Mouse (Mus musculus): ENCODE measurements around the gene Atp5f1. TPM values are rescaled to one million over a fixed set of nuclear protein-coding genes. Genes with fewer than 3 reads are reported as not detected.
"Not testable (repeated sequence)": the region's sequence is repeated elsewhere in the genome, so short reads cannot be mapped to it uniquely, and the experiment has no call there.

Gene Atp5f1
- total RNA-seq, 2 experiments from 2014 or later: 916 to 930 TPM

GRCm38 (mm10) chr3:105932240-105933071 is 27.4 kb downstream of the Atp5f1 start, which contains the start of gene I830077J02Rik:
Gene I830077J02Rik, minus strand, starts transcription at chr3:105932664.
- no peak for DNase-seq
- intact Hi-C loops (cut with DNase I): no loop called here

GRCm38 (mm10) chr3:105931095-105931494 is 28.8 kb downstream of the Atp5f1 start:
- DNase-seq: no peak
- intact Hi-C loops (cut with DNase I): no loop called here

- DNase-seq: no peak
- intact Hi-C loops (cut with DNase I): no loop called here
Measured at GRCm38 (mm10) chr3:105929821-105930220, 30.1 kb downstream of the Atp5f1 start.

GRCm38 (mm10) chr3:105928781-105929180 is 31.1 kb downstream of the Atp5f1 start:
- DNase-seq: no peak
- intact Hi-C loops (cut with DNase I): no loop called here

- intact Hi-C loops (cut with DNase I): no loop called here
- DNase-seq: no peak
Measured at GRCm38 (mm10) chr3:105928195-105928569, 31.7 kb downstream of the Atp5f1 start.

GRCm38 (mm10) chr3:105927561-105928194 is 32.2 kb downstream of the Atp5f1 start:
- no peak for DNase-seq
- intact Hi-C loops (cut with DNase I): no loop called here

- intact Hi-C loops (cut with DNase I): no loop called here
Measured at GRCm38 (mm10) chr3:105924616-105925015, 35.3 kb downstream of the Atp5f1 start.

GRCm38 (mm10) chr3:105921959-105922358 is 37.9 kb downstream of the Atp5f1 start:
- intact Hi-C loops (cut with DNase I): no loop called here
- DNase-seq: no peak

More at GRCm38 (mm10) chr3:105924616-105925015, 35.3 kb downstream of the Atp5f1 start:
- no peak for DNase-seq

GRCm38 (mm10) chr3:105920743-105921142 is 39.2 kb downstream of the Atp5f1 start:
- intact Hi-C loops (cut with DNase I); DNase-seq: not testable (repeated sequence)

- DNase-seq: no peak
Measured at GRCm38 (mm10) chr3:105918355-105918745, 41.5 kb downstream of the Atp5f1 start.

GRCm38 (mm10) chr3:105917656-105918354 is 42.1 kb downstream of the Atp5f1 start:
- no peak for DNase-seq

More at GRCm38 (mm10) chr3:105918355-105918745, 41.5 kb downstream of the Atp5f1 start:
- intact Hi-C loops (cut with DNase I): no loop called here

GRCm38 (mm10) chr3:105916455-105916854 is 43.4 kb downstream of the Atp5f1 start:
- intact Hi-C loops (cut with DNase I): not testable (repeated sequence)

More at GRCm38 (mm10) chr3:105917656-105918354, 42.1 kb downstream of the Atp5f1 start:
- intact Hi-C loops (cut with DNase I): no loop called here

GRCm38 (mm10) chr3:105915281-105915680 is 44.6 kb downstream of the Atp5f1 start:
- no peak for DNase-seq
- intact Hi-C loops (cut with DNase I): no loop called here

More at GRCm38 (mm10) chr3:105916455-105916854, 43.4 kb downstream of the Atp5f1 start:
- not testable (repeated sequence) for DNase-seq

GRCm38 (mm10) chr3:105913839-105914681 is 45.8 kb downstream of the Atp5f1 start:
- no peak for DNase-seq
- intact Hi-C loops (cut with DNase I): no loop called here

GRCm38 (mm10) chr3:105912097-105912880 is 47.6 kb downstream of the Atp5f1 start:
- intact Hi-C loops (cut with DNase I): no loop called here
- DNase-seq: no peak

- no peak for DNase-seq
- intact Hi-C loops (cut with DNase I): no loop called here
Measured at GRCm38 (mm10) chr3:105910519-105911190, 49.2 kb downstream of the Atp5f1 start.

GRCm38 (mm10) chr3:105908976-105909375 is 50.9 kb downstream of the Atp5f1 start:
- intact Hi-C loops (cut with DNase I): no loop called here
- no peak for DNase-seq

- intact Hi-C loops (cut with DNase I): no loop called here
Measured at GRCm38 (mm10) chr3:105907956-105908655, 51.8 kb downstream of the Atp5f1 start.

More at GRCm38 (mm10) chr3:105907956-105908655, 51.8 kb downstream of the Atp5f1 start:
- no peak for DNase-seq
